Mouse (Mus musculus) brain, embryonic 14.5 days (tissue): ENCODE measurements around the gene Gm3417.
"Not testable (repeated sequence)": the region's sequence is repeated elsewhere in the genome, so short reads cannot be mapped to it uniquely, and the experiment has no call there.

ENCODE experiments used
- CTCF ChIP-seq: fragments of 200-500 bp; IDR thresholded peaks from 2 replicates; pipeline ENCODE4 v1.5.1; 2012; ENCODE audit warnings: inconsistent platforms, mild to moderate bottlenecking, moderate library complexity, borderline replicate concordance; ENCODE audit not compliant: insufficient read depth, insufficient read length; ENCODE audit errors: extremely low read depth
- POLR2A ChIP-seq: fragments of 200-500 bp; IDR thresholded peaks from 2 replicates; pipeline ENCODE4 v1.6.1; 2012; ENCODE audit warnings: mild to moderate bottlenecking, inconsistent platforms, borderline replicate concordance; ENCODE audit not compliant: poor library complexity, insufficient read depth, insufficient read length, severe bottlenecking; ENCODE audit errors: extremely low read depth

DNA sequence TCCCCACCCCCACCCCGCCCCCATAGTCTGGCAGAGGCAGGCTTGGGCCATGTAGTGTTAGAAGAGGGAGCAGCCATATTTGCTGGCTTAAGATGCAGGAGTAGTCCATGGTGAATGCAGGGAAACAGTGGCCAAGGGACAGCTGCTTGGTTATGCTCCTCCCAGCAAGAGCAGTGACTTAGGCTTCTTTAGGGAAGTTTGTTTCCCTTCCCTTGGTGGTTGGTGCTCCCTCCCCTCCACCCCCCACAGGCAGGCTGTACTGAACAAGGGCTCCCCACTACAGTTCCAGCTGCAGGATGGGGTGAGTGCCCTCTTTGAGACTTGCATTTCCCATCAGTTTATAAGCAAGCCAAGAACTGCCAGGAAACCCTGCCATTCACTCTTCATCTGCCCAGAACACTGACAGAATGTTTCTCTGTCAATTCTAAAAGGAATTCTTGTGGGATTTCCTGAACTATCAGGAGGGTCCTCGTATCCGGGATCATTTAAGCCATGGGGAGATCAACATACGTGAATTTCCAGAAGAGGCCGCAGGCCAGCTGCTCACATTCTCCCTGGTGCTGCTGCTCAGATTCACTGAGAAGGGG, 11.6 kb upstream of the Gm3417 start:
- TF ChIP-seq CTCF, POLR2A: not testable (repeated sequence)
